Mouse (Mus musculus) kidney, adult 11 months (tissue): ENCODE data around the gene Podxl2.

Experiments
- DNase-seq: peaks from one replicate; pipeline ENCODE4 v3.0.0; 2022

Gene Podxl2

GRCm38 (mm10) chr6:88874868-88875508, at the start of gene Podxl2:
Gene Podxl2 (minus strand): TSS chr6:88875044.
- DNase-seq, result peak; percentile 30

GRCm38 (mm10) chr6:88918802-88919201, 44.0 kb upstream of the Podxl2 start:
- no peak for DNase-seq

GRCm38 (mm10) chr6:88916153-88916552, 41.3 kb upstream of the Podxl2 start:
- DNase-seq, result no peak

- no peak for DNase-seq
Observed at GRCm38 (mm10) chr6:88915510-88915909, 40.7 kb upstream of the Podxl2 start.

- DNase-seq, result no peak
Observed at GRCm38 (mm10) chr6:88914799-88915198, 40.0 kb upstream of the Podxl2 start.

- no peak for DNase-seq
Observed at GRCm38 (mm10) chr6:88913440-88913839, 38.6 kb upstream of the Podxl2 start.

GRCm38 (mm10) chr6:88913022-88913421, 38.2 kb upstream of the Podxl2 start:
- DNase-seq, result no peak

GRCm38 (mm10) chr6:88909151-88909550, 34.3 kb upstream of the Podxl2 start:
- DNase-seq, result no peak

GRCm38 (mm10) chr6:88906369-88907108, 31.7 kb upstream of the Podxl2 start:
- peak; percentile 76 for DNase-seq

GRCm38 (mm10) chr6:88905042-88905441, 30.2 kb upstream of the Podxl2 start:
- DNase-seq, result no peak

- no peak for DNase-seq
Observed at GRCm38 (mm10) chr6:88904456-88904974, 29.7 kb upstream of the Podxl2 start.

- DNase-seq, result no peak
Observed at GRCm38 (mm10) chr6:88903708-88904107, 28.9 kb upstream of the Podxl2 start.

GRCm38 (mm10) chr6:88901947-88902820, 27.3 kb upstream of the Podxl2 start, which contains the start of gene Tpra1:
Gene Tpra1 (plus strand): TSS chr6:88902251.
- DNase-seq, result peak; percentile 98

- no peak for DNase-seq
Observed at GRCm38 (mm10) chr6:88901471-88901870, 26.6 kb upstream of the Podxl2 start.

GRCm38 (mm10) chr6:88899628-88900027, 24.8 kb upstream of the Podxl2 start:
- DNase-seq, result no peak

GRCm38 (mm10) chr6:88899086-88899485, 24.2 kb upstream of the Podxl2 start:
- no peak for DNase-seq

GRCm38 (mm10) chr6:88898534-88899048, 23.7 kb upstream of the Podxl2 start, which contains the start of gene Mcm2:
Gene Mcm2 (minus strand): TSS chr6:88898780.
- DNase-seq, result peak; percentile 95

- no peak for DNase-seq
Observed at GRCm38 (mm10) chr6:88897246-88897645, 22.4 kb upstream of the Podxl2 start.

- DNase-seq, result no peak
Observed at GRCm38 (mm10) chr6:88895943-88896342, 21.1 kb upstream of the Podxl2 start.

GRCm38 (mm10) chr6:88893559-88893958, 18.7 kb upstream of the Podxl2 start:
- no peak for DNase-seq

- no peak for DNase-seq
Observed at GRCm38 (mm10) chr6:88890832-88891231, 16.0 kb upstream of the Podxl2 start.

- no peak for DNase-seq
Observed at GRCm38 (mm10) chr6:88889410-88890042, 14.7 kb upstream of the Podxl2 start.
